Mouse (Mus musculus) cerebellum, adult 18-20 months (tissue): ENCODE data around the gene Cdca7.

Experiments
- DNase-seq, 2 experiments: peaks; one replicate each; pipeline ENCODE4 v3.0.0; 2021

Gene Cdca7

GRCm38 (mm10) chr2:72475797-72476485 lies at the start of gene Cdca7:
Gene Cdca7 (plus strand): TSS chr2:72476159.
- peak; percentile 8 to 44 for DNase-seq

GRCm38 (mm10) chr2:72426776-72427175 lies 49.2 kb upstream of the Cdca7 start:
- no peak for DNase-seq

- no peak for DNase-seq
Measured at GRCm38 (mm10) chr2:72427288-72427687, 48.7 kb upstream of the Cdca7 start.

GRCm38 (mm10) chr2:72438941-72439533 lies 36.9 kb upstream of the Cdca7 start:
- no peak for DNase-seq

DNA sequence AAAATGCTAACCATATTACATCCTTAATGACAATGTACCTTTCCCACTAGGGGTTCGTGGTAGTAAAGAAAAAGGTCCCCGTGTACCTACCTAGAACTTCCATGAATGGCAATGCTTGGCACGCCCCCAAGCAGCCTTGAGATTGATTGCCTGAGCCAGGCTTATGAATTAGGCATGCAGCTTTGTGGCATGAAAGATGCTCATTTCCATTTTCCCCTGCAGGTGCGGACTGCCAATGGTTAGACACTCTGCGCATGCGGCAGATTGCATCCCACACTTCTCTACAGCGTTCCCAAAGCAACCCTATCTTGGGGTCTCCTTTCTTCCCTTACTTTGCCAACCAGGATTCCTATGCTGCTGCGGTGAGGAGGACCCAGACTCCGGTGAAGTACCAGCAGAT lies 34.9 kb upstream of the Cdca7 start:
- DNase-seq: no peak

- no peak for DNase-seq
Measured at GRCm38 (mm10) chr2:72442825-72443224, 33.1 kb upstream of the Cdca7 start.

DNA sequence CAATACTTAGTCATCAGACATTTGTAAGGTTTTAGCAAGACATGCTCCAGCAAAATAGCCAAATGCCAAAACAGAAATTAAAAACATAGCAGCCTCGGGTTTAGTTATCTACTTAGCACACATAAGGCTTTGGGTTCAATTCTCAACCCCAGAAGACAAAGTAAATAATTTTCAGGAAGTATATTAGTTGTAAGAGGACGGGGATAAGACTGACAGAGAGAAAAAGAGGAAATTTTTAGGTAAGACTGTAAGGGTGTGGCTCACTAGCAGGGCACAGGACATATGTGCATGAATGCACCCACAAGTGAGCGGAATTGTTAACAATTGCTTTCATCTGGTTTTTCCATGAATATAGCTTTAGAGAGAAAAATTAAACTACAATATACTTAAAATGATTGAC lies 32.0 kb upstream of the Cdca7 start:
- DNase-seq: no peak

DNA sequence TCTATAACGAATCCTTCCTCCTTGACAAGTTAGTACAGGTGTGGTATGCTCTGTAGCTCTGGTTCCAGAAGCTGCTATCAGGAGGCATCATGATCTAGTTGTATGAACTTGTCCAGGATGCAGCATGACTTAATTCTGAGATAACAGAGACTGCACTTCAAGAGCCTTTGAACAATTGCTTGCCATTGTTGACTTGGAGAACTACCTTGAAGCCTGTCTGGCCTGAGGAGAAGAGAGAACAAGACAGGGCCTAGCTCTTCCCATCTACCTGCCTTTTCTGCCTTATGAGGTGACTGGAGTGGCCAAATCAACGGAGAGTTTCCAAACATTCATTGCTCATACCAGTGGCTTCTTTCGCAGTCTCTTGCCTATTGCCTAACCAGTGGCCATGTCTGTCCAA lies 29.9 kb upstream of the Cdca7 start:
- no peak for DNase-seq

- no peak for DNase-seq
Measured at GRCm38 (mm10) chr2:72446615-72447014, 29.3 kb upstream of the Cdca7 start.

- no peak for DNase-seq
Measured at GRCm38 (mm10) chr2:72453563-72453962, 22.4 kb upstream of the Cdca7 start.

DNA sequence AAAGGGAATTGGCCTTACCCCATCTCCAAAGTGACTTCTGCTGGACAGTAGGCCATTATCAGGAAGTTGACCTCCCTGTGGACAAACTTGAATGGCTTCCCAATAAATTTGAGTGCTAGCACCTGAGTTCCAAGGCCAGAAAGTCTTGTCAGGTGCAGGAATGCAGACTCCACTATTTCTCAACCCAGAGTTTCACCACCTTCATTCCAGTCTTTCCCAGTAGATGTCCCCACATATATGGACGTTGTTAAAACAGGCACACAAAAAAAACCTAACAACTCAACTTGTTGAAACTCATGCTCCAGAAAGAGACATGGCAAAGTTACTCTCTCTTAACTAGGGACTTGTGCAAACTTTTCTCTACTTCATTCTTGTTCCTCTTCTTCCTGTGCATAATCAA lies 19.8 kb upstream of the Cdca7 start:
- no peak for DNase-seq

- DNase-seq: no peak
Measured at GRCm38 (mm10) chr2:72464376-72465014, 11.5 kb upstream of the Cdca7 start.

GRCm38 (mm10) chr2:72467604-72468003 lies 8.4 kb upstream of the Cdca7 start:
- no peak for DNase-seq

GRCm38 (mm10) chr2:72471415-72472070 lies 4.4 kb upstream of the Cdca7 start:
- no peak for DNase-seq

DNA sequence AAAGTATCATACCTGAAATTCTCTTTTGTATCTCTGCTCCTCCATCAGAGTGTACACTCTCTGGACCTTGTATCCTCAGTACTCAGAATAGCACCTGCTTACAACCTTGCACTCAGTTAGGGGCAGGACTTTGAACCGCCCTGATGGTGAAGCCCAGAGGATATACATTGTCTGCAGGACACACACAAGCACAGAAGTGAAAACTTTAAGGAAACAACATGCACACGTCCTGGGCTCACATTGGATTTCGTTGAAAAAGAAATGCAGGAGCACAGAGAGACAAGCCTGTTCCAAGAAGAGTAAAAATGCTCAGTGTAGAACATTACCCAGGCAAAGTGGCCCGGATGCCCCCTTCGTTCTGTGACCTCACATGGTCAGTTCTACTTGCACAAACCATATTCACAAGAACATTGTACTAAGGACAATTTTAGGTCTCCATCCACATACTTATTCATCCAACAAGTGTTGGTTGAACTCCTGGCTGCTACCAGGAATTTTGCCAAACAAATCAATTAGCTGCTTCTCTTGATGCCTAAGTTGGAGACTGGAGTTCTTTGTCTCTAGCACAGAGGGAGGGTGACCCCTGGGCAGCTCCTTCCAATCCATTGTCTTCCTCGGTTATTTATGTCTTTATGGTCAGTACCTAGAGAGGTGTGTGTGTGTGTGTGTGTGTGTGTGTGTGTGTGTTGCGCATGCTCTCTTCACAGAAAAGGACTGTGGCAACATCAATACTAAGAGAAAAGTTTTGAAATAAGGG lies 1.2 kb upstream of the Cdca7 start:
- no peak for DNase-seq

- DNase-seq: no peak
Measured at GRCm38 (mm10) chr2:72475423-72475796, 549 bp upstream of the Cdca7 start.

DNA sequence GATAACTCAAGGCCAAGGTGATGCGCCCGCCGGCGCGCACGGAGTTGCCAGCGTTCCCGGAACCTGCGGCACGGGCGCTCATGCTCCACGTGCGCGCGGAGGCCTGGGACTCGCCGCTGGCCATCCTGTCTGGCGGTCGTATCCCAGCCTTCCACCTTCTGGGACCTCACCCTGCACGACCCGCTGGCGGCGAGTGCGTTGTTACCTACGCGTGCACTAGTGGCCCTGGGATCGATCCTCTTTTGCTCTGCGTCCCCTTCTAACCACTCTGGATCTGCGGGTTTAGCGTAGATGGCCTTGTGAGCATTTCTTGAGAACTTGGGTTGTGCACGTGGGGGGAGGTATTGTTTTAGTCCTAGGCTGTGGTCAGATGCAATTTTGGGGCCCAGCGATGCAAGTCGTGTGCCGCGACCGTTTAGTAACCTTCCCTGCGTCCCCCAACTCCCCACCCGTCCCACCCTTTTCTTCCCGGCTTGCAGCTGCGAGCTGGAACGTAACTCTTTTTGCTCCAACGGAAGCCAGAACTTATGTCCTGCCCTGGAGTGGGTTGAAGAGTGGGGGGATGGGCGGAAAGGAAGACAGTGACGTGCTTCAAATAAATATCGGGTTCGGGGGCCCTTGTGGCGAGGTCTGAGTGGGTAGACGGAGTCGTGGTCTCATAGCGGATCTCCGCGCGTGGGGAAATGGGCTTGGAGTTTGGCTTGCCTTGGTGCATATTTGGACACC lies 690 bp downstream of the Cdca7 start:
- peak in 1 of 2 experiments; percentile 13 for DNase-seq

DNA sequence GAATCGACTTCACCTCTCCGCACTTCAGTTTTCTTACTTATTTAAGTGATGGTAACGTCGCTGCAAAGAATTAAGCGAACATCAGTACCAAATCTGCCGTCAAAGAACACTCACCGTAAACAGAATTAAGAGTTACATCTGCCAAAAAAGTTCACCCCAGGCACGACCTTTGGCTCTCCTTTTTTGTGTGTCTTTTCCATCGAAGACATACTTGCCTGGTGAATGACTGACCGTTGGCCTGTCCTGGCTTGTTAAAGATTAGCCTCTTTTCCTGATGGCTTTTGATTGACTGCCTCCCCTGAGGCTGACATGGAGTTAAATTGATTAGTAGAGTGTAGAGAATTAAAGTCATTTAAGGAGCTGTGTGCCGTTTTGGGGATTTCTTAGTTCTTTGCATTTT lies 1.3 kb downstream of the Cdca7 start:
- no peak for DNase-seq

- DNase-seq: no peak
Measured at GRCm38 (mm10) chr2:72478176-72478575, 2.2 kb downstream of the Cdca7 start.

GRCm38 (mm10) chr2:72478921-72479320 lies 3.0 kb downstream of the Cdca7 start:
- DNase-seq: no peak

GRCm38 (mm10) chr2:72479818-72480217 lies 3.9 kb downstream of the Cdca7 start:
- no peak for DNase-seq

GRCm38 (mm10) chr2:72491650-72492049 lies 15.7 kb downstream of the Cdca7 start:
- no peak for DNase-seq
